Mouse (Mus musculus) limb, embryonic 10.5 days (tissue): ENCODE measurements around the gene Stat3. TPM values are rescaled to one million over a fixed set of nuclear protein-coding genes. Genes with fewer than 3 reads are reported as not detected.
A peak's percentile ranks its signal among the peaks of the same experiment; 100 is the strongest.

Source experiments
- DNase-seq: peaks from one replicate; pipeline ENCODE4 v3.0.0-alpha.2; 2017; ENCODE audit warnings: low spot score
- H3K27ac ChIP-seq: fragments of 300-500 bp; sonication (generic); 2 replicates; pipeline ENCODE4 v1.5.1; 2016; ENCODE audit warnings: mild to moderate bottlenecking
- H3K27me3 ChIP-seq: fragments of 300-500 bp; sonication (generic); 2 replicates; pipeline ENCODE4 v1.6.1; 2016; ENCODE audit warnings: low read depth, mild to moderate bottlenecking; ENCODE audit not compliant: poor library complexity, severe bottlenecking
- H3K36me3 ChIP-seq: fragments of 300-500 bp; sonication (generic); 2 replicates; pipeline ENCODE4 v1.6.1; 2016; ENCODE audit warnings: mild to moderate bottlenecking, moderate library complexity
- H3K4me1 ChIP-seq: fragments of 300-500 bp; sonication (generic); 2 replicates; pipeline ENCODE4 v1.6.1; 2016
- H3K4me3 ChIP-seq: fragments of 300-500 bp; sonication (generic); 2 replicates; pipeline ENCODE4 v1.5.1; 2016; ENCODE audit warnings: mild to moderate bottlenecking, moderate library complexity
- H3K9me3 ChIP-seq: fragments of 300-500 bp; sonication (generic); replicated peaks from 2 replicates; pipeline ENCODE4 v1.6.1; 2016; ENCODE audit warnings: mild to moderate bottlenecking
- WGBS: fragments of 180-500 bp; shearing (Covaris S2); methylation state at CpG from one replicate; pipeline ENCODE4 v1.1.7; 2016; 5-methylcytosine and 5-hydroxymethylcytosine counted together
- polyA plus RNA-seq: library from polyadenylated mRNA; unstranded; fragments of >200 nt; fragmentation: Nextera tagmentation; extraction: Ambion mirVana; gene quantifications from 2 replicates; pipeline ENCODE4 v1.2.1, GENCODE M21; 2016

Stat3 gene
- polyA plus RNA-seq, 1 experiment from 2014 or later: 30.2 TPM

DNA sequence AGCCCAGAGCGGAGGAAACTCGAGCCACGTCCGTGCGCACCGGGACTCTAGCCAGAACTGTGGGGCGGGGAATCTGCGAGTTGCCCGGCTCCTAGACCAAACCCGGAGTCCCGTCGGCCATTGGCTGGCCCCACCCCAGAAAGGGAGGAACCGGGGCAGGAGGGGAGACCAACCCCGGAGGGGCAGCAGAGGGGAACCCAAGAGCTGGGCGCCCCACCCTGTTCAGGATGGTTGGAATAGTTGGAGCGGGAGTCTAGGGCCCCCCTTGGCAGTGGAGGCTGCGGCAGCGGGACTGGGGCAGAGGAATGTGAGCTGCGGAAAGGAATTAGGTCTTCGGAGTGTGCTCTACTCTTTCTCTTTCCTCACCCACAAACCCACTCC is 31.2 kb upstream of the Stat3 start, which contains the start of gene Cavin1:
Gene Cavin1 (minus strand): TSS at position 331 of the 381 bp plus-strand sequence.
- H3K4me1 ChIP-seq: peaks cover 20% of the 10 kb centered on the region
- H3K27ac ChIP-seq: peak within 1 kb of the TSS; percentile 56
- no peaks in the 10 kb centered on the region for H3K9me3 ChIP-seq

DNA sequence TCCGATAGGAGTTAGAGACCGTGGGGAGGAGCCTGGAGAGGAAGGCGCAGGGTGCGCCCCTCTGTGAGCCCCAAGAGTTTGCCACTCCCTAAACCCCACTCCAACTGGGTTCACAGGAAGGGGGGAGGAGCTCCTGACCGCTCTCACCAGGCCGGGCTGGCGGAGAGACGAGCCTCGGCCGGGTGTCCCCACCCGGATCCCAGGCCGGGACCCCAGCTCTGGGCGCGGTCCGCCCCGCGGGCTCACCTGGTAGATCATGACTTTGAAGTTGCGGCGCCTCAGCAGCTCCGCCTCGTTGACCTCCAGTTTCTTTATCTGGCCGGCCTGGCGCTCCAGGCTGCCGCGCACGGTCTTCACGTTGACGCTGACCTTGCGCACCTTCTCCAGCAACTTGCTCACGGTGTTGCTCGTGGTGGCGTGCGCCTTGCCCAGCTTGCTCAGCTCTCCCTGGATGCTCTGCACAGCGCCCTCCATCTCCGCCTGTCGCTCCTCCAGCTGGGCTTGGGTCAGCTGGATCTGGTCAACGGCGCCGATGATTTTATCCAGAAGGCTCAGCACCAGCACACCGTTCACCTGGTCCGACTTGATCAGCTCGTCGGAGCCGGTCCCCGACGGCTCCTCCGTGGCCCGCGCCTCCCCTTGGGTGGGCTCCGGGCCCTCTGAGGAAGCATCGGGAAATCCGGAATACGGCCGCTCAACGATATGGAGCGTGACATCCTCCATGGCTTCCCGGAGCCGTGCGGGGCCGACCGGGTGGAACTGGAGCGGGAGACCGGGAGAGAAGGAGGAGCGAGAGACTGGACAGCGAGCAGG is 30.6 kb upstream of the Stat3 start:
- Histone ChIP-seq H3K27me3 (peaks cover 99% of the 10 kb centered on the region), H3K36me3 (no peaks in the 10 kb centered on the region), H3K9me3 (no peaks in the 10 kb centered on the region), H3K4me1 (peaks cover 24% of the 10 kb centered on the region), H3K27ac (peak overlapping the region; percentile 56), H3K4me3 (peak overlapping the region; percentile 55)
- DNase-seq: peak; percentile 62
- WGBS: under 1% methylated on average over 65 of the region's 65 CpGs

More for the DNA sequence above, 31.2 kb upstream of the Stat3 start, which contains the start of gene Cavin1:
- 2% methylated on average over 20 of the region's 20 CpGs for WGBS
- peaks cover 97% of the 10 kb centered on the region for H3K27me3 ChIP-seq
- peak within 1 kb of the TSS; percentile 55 for H3K4me3 ChIP-seq
- DNase-seq: peak; percentile 61
- H3K36me3 ChIP-seq: no peaks in the 10 kb centered on the region

- DNase-seq: peak; percentile 37
- H3K4me1 ChIP-seq: peaks cover 24% of the 10 kb centered on the region
- H3K4me3 ChIP-seq: peak overlapping the region; percentile 55
- no peaks in the 10 kb centered on the region for H3K36me3 ChIP-seq
- no peaks in the 10 kb centered on the region for H3K9me3 ChIP-seq
- peak overlapping the region; percentile 56 for H3K27ac ChIP-seq
- WGBS: 7% methylated on average over 35 of the region's 35 CpGs
- peaks cover 99% of the 10 kb centered on the region for H3K27me3 ChIP-seq
Measured at GRCm38 (mm10) chr11:100969189-100969743, 29.9 kb upstream of the Stat3 start.

GRCm38 (mm10) chr11:100968501-100968900 is 29.2 kb upstream of the Stat3 start:
- Histone ChIP-seq H3K9me3 (no peaks in the 10 kb centered on the region), H3K27ac (no peak overlapping the region; the same call in 1 of the 2 replicates), H3K36me3 (no peaks in the 10 kb centered on the region), H3K4me3 (peak overlapping the region; percentile 55; the same call in 1 of the 2 replicates), H3K4me1 (peaks cover 24% of the 10 kb centered on the region), H3K27me3 (peaks cover 99% of the 10 kb centered on the region)
- WGBS: 79% methylated on average over 5 of the region's 5 CpGs
- DNase-seq: no peak

DNA sequence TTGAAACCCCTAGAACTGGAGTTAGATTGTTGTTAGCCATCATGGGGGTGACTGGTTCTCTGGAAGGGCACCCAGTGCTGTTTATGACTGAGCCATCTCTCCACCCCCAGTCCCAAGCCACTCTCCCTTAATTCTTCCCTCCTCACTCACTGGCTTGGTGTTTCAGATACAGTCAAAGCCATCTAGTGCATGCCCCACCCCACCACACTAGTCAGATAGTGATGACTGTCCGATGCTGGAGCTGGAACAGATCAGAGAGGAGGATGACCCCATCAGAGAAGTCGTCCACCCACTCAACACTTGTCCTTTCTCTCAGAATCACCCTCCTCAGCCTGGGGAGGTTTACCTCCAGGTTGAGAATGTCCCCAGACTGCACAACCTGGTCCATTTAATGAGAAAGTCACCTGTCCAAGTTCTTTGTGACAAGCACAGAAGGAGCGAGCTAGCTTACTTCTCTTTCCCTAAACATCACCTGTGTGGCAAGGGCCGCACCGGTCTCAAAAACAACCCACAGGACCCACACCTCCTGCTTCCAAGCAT is 28.6 kb upstream of the Stat3 start:
- Histone ChIP-seq H3K9me3 (no peaks in the 10 kb centered on the region), H3K36me3 (no peaks in the 10 kb centered on the region), H3K4me1 (peaks cover 24% of the 10 kb centered on the region), H3K27ac (no peak overlapping the region), H3K4me3 (no peak overlapping the region), H3K27me3 (peaks cover 98% of the 10 kb centered on the region)
- DNase-seq: no peak
- WGBS: 92% methylated on average over 5 of the region's 5 CpGs

DNA sequence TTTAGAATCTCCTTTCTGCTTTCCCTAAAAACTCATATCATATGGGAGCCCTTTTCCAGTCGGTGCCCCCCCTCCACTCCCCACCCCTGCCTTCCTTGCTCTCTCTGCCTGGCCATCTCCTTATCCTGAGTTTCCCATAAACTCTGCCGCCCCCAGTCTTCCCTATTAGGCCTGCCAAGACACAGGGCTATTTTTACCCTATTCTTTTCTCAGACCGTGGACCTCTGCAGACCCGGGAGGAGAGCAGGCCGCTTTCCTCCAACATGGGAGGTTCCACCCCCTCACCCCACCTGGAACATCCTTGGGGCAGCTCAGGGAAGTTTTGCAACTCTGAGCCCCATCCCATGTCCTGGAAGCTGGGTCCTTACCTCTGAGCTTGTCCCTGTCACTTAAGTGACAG is 28.0 kb upstream of the Stat3 start:
- Histone ChIP-seq H3K27ac (no peak overlapping the region), H3K4me1 (peaks cover 24% of the 10 kb centered on the region), H3K9me3 (no peaks in the 10 kb centered on the region), H3K36me3 (no peaks in the 10 kb centered on the region), H3K4me3 (no peak overlapping the region), H3K27me3 (peaks cover 95% of the 10 kb centered on the region)
- WGBS: 65% methylated on average over 5 of the region's 5 CpGs
- DNase-seq: no peak

GRCm38 (mm10) chr11:100965760-100966159 is 26.4 kb upstream of the Stat3 start:
- DNase-seq: no peak
- peaks cover 25% of the 10 kb centered on the region for H3K4me1 ChIP-seq
- no peak overlapping the region for H3K4me3 ChIP-seq
- H3K27ac ChIP-seq: no peak overlapping the region
- WGBS: 78% methylated on average over 6 of the region's 6 CpGs
- no peaks in the 10 kb centered on the region for H3K36me3 ChIP-seq
- peaks cover 89% of the 10 kb centered on the region for H3K27me3 ChIP-seq
- H3K9me3 ChIP-seq: no peaks in the 10 kb centered on the region

GRCm38 (mm10) chr11:100964901-100965542 is 25.7 kb upstream of the Stat3 start:
- Histone ChIP-seq H3K9me3 (no peaks in the 10 kb centered on the region), H3K27ac (no peak overlapping the region), H3K36me3 (no peaks in the 10 kb centered on the region), H3K27me3 (peaks cover 89% of the 10 kb centered on the region), H3K4me3 (no peak overlapping the region), H3K4me1 (peaks cover 21% of the 10 kb centered on the region)
- 79% methylated on average over 6 of the region's 6 CpGs for WGBS
- DNase-seq: no peak

GRCm38 (mm10) chr11:100964180-100964579 is 24.8 kb upstream of the Stat3 start:
- Histone ChIP-seq H3K4me3 (no peak overlapping the region), H3K9me3 (no peaks in the 10 kb centered on the region), H3K27ac (no peak overlapping the region), H3K36me3 (no peaks in the 10 kb centered on the region), H3K4me1 (peaks cover 14% of the 10 kb centered on the region), H3K27me3 (peaks cover 89% of the 10 kb centered on the region)
- no peak for DNase-seq
- WGBS: 87% methylated on average over 7 of the region's 7 CpGs

GRCm38 (mm10) chr11:100963647-100964046 is 24.3 kb upstream of the Stat3 start:
- WGBS: 78% methylated on average over 9 of the region's 9 CpGs
- H3K4me3 ChIP-seq: no peak overlapping the region
- H3K27ac ChIP-seq: no peak overlapping the region
- peaks cover 16% of the 10 kb centered on the region for H3K4me1 ChIP-seq
- peaks cover 89% of the 10 kb centered on the region for H3K27me3 ChIP-seq
- H3K9me3 ChIP-seq: no peaks in the 10 kb centered on the region
- H3K36me3 ChIP-seq: no peaks in the 10 kb centered on the region
- no peak for DNase-seq

DNA sequence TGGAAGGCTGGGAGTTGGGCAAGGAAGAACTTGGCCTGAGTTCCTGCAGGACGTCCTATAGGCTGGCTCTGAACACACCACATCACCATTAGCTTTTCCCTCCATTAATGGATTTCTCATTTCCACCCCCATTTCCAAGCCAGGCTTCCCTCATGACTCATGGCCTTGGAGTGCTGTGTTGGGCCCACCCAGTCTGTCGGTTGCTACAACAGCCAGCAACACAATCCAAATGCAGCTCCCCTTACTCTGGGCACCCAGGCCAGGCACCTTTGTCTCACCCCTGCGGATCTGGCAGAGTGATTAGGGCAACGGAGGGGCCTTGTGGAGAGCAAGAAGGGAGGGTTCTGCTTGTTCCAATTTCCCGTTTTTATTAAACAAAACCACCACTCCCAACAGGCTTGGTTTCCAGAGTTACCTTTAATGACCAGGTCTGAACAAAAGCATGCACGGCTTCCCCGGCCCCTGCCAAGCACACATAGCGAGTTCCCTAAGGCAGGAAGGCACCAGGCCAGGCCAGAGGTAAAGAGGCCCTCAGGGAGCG is 23.1 kb upstream of the Stat3 start:
- H3K27me3 ChIP-seq: peaks cover 89% of the 10 kb centered on the region
- H3K4me3 ChIP-seq: no peak overlapping the region
- no peaks in the 10 kb centered on the region for H3K36me3 ChIP-seq
- no peak for DNase-seq
- H3K9me3 ChIP-seq: no peaks in the 10 kb centered on the region
- 73% methylated on average over 9 of the region's 9 CpGs for WGBS
- H3K27ac ChIP-seq: no peak overlapping the region
- peaks cover 19% of the 10 kb centered on the region for H3K4me1 ChIP-seq

DNA sequence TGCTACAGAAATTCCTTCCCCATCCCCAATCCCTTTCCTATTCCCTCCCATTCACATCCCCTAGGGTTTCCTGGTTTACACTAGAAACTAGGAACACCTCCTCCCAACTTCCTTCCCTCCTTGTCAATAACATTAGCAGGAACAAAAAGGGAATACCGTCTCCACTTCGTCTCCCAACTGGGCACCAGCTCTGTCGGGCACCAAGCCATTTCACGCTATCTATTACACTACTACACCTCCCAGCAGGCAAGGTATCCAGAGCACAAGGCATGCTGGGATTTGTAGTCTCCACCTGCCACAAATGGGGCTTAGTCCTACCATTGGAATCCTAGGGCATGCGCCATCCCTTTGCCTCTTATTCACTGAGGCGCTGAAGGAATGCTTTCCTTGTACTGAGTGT is 21.2 kb upstream of the Stat3 start:
- Histone ChIP-seq H3K4me3 (peak overlapping the region; percentile 5; the same call in 1 of the 2 replicates), H3K27me3 (peaks cover 88% of the 10 kb centered on the region), H3K36me3 (no peaks in the 10 kb centered on the region), H3K9me3 (no peaks in the 10 kb centered on the region), H3K27ac (no peak overlapping the region), H3K4me1 (peaks cover 22% of the 10 kb centered on the region)
- 20% methylated on average over 6 of the region's 6 CpGs for WGBS
- DNase-seq: no peak
